In genomic region chr5:92117823-92118403, GRCm38 (mm10) we compare ENCODE assay signal across 7 mouse cellular contexts. TPM values are rescaled to one million over a fixed set of nuclear protein-coding genes. Genes with fewer than 3 reads are reported as not detected.
DNase-seq lines count a peak whose midpoint lies in the region; ATAC-seq and TF ChIP-seq lines count a peak whose summit lies in the region.

No protein-coding gene starts in this region.

- TF ChIP-seq CTCF in left cerebral cortex, adult 2 months (IDR thresholded peaks at IDR 0.05) = peak; percentile 78

- no peak overlapping the region for H3K4me3 ChIP-seq in left cerebral cortex, adult 2 months

- ATAC-seq in megakaryocyte-erythroid progenitor cell, adult 5-6 weeks (replicated peaks; ENCODE audit: low FRiP score, low TSS enrichment, poor library complexity, severe bottlenecking) = peak; percentile 76

- intact Hi-C loops in left cerebral cortex, adult 2 months (cut with DNase I) = loop anchor here (5.0 kb wide), 2 partner anchors 36 to 156 kb away; partner anchors contain the start of genes G3bp2 and Rchy1

- DNase-seq in T-cell, adult 2 months (ENCODE audit: low spot score) = peak; percentile 68
- DNase-seq in cerebellum, adult 9-11 months = peak; percentile 82
- DNase-seq in gastrocnemius, adult 8-10 months (ENCODE audit: low spot score in 2 of 2) = peak; percentile 69 to 72
- DNase-seq in hindlimb bud, embryonic 11.5 days (ENCODE audit: extremely low spot score, low read depth, low spot score) = peak; percentile 39
- DNase-seq in left cerebral cortex, adult 2 months (ENCODE audit: extremely low spot score in 1 of 2, low spot score in 2 of 2) = peak; percentile 57 to 59
- peak; percentile 39 for DNase-seq in right cerebral cortex, postnatal 25 days

- no peak overlapping the region for H3K27ac ChIP-seq in left cerebral cortex, adult 2 months

RNA-seq across cellular contexts. Expression of gene Uso1, which starts 19.8 kb away (rescaled TPM):
- 10 to 100 TPM; 68.9 to 76.0 (median 74.1) TPM for total RNA-seq in gastrocnemius, adult 8-10 months (2022)
- total RNA-seq in left cerebral cortex, adult 2 months (2021) = 10 to 100 TPM; 79.1 to 84.0 TPM
- 39.3 and 42.0 TPM in 2 replicates for total RNA-seq in megakaryocyte-erythroid progenitor cell, adult 5-6 weeks (2014; fragmentation: Nextera tagmentation)
- total RNA-seq in megakaryocyte-erythroid progenitor cell, adult 5-6 weeks (2017) = 12.2 and 13.4 TPM in 2 replicates

RNA-seq across cellular contexts. Expression of gene G3bp2, which starts 34.4 kb away (rescaled TPM):
- 10 to 100 TPM; 53.3 to 63.2 (median 60.7) TPM for total RNA-seq in gastrocnemius, adult 8-10 months (2022)
- total RNA-seq in left cerebral cortex, adult 2 months (2021) = 100 to 1,000 TPM; 228 to 236 TPM
- total RNA-seq in megakaryocyte-erythroid progenitor cell, adult 5-6 weeks (2014; fragmentation: Nextera tagmentation) = 58.2 and 67.8 TPM in 2 replicates
- 89.5 and 117 TPM in 2 replicates for total RNA-seq in megakaryocyte-erythroid progenitor cell, adult 5-6 weeks (2017)
